Mouse (Mus musculus) heart, embryonic 14.5 days (tissue): ENCODE data around the gene Rnf220. TPM values are rescaled to one million over a fixed set of nuclear protein-coding genes. Genes with fewer than 3 reads are reported as not detected.

ENCODE experiments used
- ATAC-seq: fragments of 200-750 bp; cut with Nextera tagmentation; 2 replicates; pipeline ENCODE4 v1.8.0; 2017; ENCODE audit warnings: low read depth, moderate TSS enrichment; ENCODE audit not compliant: insufficient number of reproducible peaks, insufficient read depth, low FRiP score
- H3K27ac ChIP-seq, 2 experiments: fragments of 200-500 bp in 1 of 2; fragments of 300-500 bp in 1 of 2; sonication (generic) in 1 of 2; replicated peaks in 1 of 2; 2 replicates each; pipeline ENCODE4 v1.5.1; 2012 to 2014; ENCODE audit warnings: low read depth in 2 of 2, low read length in 2 of 2, control low read depth in 1 of 2, mild to moderate bottlenecking in 1 of 2, mixed read lengths in 1 of 2; ENCODE audit not compliant: control insufficient read depth in 1 of 2, insufficient read depth in 1 of 2
- H3K27me3 ChIP-seq: fragments of 300-500 bp; sonication (generic); 2 replicates; pipeline ENCODE4 v1.6.1; 2014; ENCODE audit warnings: mild to moderate bottlenecking, low read length, control low read depth; ENCODE audit not compliant: control insufficient read depth, insufficient read depth
- H3K36me3 ChIP-seq: fragments of 300-500 bp; sonication (generic); 2 replicates; pipeline ENCODE4 v1.6.1; 2014; ENCODE audit warnings: mild to moderate bottlenecking, control low read depth, low read length, mixed read lengths; ENCODE audit not compliant: control insufficient read depth, insufficient read depth
- H3K4me1 ChIP-seq, 2 experiments: fragments of 200-500 bp in 1 of 2; fragments of 300-500 bp in 1 of 2; sonication (generic) in 1 of 2; 2 replicates each; pipeline ENCODE4 v1.6.1; 2012 to 2014; ENCODE audit warnings: low read length in 2 of 2, control low read depth in 1 of 2, mixed read lengths in 1 of 2; ENCODE audit not compliant: control insufficient read depth in 2 of 2, insufficient read depth in 2 of 2
- H3K4me2 ChIP-seq: fragments of 300-500 bp; sonication (generic); 2 replicates; pipeline ENCODE4 v1.6.1; 2014; ENCODE audit warnings: mild to moderate bottlenecking, low read length
- H3K4me3 ChIP-seq, 2 experiments: fragments of 200-500 bp in 1 of 2; fragments of 300-500 bp in 1 of 2; sonication (generic) in 1 of 2; 2 replicates each; pipeline ENCODE4 v1.5.1; 2012 to 2014; ENCODE audit warnings: low read length in 2 of 2, mild to moderate bottlenecking in 2 of 2, control low read depth in 1 of 2, low read depth in 1 of 2, moderate library complexity in 1 of 2; ENCODE audit not compliant: control insufficient read depth in 1 of 2, insufficient read depth in 1 of 2
- H3K9ac ChIP-seq: fragments of 300-500 bp; sonication (generic); 2 replicates; pipeline ENCODE4 v1.6.1; 2014; ENCODE audit warnings: mild to moderate bottlenecking, low read length
- H3K9me3 ChIP-seq: fragments of 300-500 bp; sonication (generic); 2 replicates; pipeline ENCODE4 v1.6.1; 2016; ENCODE audit warnings: low read length, control low read depth; ENCODE audit not compliant: control insufficient read depth
- whole genome bisulfite sequencing: fragments of 180-500 bp; shearing (Covaris S2); extraction: QIAGEN DNeasy Blood & Tissue Kit; methylation state at CpG from one replicate; pipeline ENCODE4 v1.1.7; 2014; 5-methylcytosine and 5-hydroxymethylcytosine counted together
- polyA plus RNA-seq: library from polyadenylated mRNA; unstranded; fragments of >200 nt; fragmentation: Nextera tagmentation; extraction: Ambion mirVana; gene quantifications from 2 replicates; pipeline ENCODE4 v1.2.1, GENCODE M21; 2014

The Rnf220 gene
- polyA plus RNA-seq, 1 experiment from 2014 or later, result 36.4 TPM

- H3K4me1 ChIP-seq, result peaks cover 10 to 16% of the 10 kb centered on the region in 2 experiments; a peak in 3 of 4 replicates
- H3K36me3 ChIP-seq, result no peaks in the 10 kb centered on the region
- ATAC-seq, result no peak
- no peak overlapping the region for H3K4me2 ChIP-seq
- no peak overlapping the region for H3K27ac ChIP-seq
- H3K4me3 ChIP-seq, result no peak overlapping the region
- 84% methylated on average over 6 of the region's 6 CpGs for WGBS
- no peaks in the 10 kb centered on the region for H3K9me3 ChIP-seq
- H3K27me3 ChIP-seq, result peaks cover 2% of the 10 kb centered on the region; the same call in 1 of the 2 replicates
- H3K9ac ChIP-seq, result no peak overlapping the region
Observed at GRCm38 (mm10) chr4:117354651-117355050, 142.2 kb downstream of the Rnf220 start.

GRCm38 (mm10) chr4:117352957-117353356 is 143.9 kb downstream of the Rnf220 start:
- no peak for ATAC-seq
- Histone ChIP-seq H3K4me1 (peaks cover 10 to 21% of the 10 kb centered on the region in 2 experiments; a peak in 3 of 4 replicates), H3K9me3 (no peaks in the 10 kb centered on the region), H3K9ac (no peak overlapping the region), H3K27ac (no peak overlapping the region), H3K4me2 (no peak overlapping the region), H3K4me3 (no peak overlapping the region), H3K36me3 (no peaks in the 10 kb centered on the region), H3K27me3 (0 out of 2 replicates have a peak, but pooled peaks cover 2% of the 10 kb centered on the region)
- 33% methylated on average over 9 of the region's 9 CpGs for WGBS

DNA sequence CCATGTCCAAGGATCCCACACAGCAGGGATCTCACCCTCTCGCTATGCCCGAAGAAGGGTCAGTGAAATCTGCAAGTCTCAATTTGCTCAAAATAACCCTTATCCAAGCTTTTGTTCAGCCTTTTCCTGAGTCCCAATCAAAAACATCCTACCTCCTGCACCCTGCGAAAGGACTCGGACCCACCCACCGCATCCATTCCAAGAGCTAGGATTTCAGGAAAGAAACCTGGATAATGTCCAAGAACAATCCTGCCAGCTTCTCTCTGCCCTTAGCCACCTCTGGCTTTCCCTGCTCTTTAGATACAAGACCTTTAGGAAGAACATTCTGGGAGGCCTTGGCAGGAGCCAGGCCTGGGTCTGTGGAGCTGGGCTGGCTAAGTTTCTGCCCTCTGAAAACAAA is 144.8 kb downstream of the Rnf220 start:
- peaks cover 10 to 21% of the 10 kb centered on the region in 2 experiments; a peak in 3 of 4 replicates for H3K4me1 ChIP-seq
- H3K4me2 ChIP-seq, result no peak overlapping the region
- H3K27me3 ChIP-seq, result 0 out of 2 replicates have a peak, but pooled peaks cover 2% of the 10 kb centered on the region
- no peak for ATAC-seq
- H3K9me3 ChIP-seq, result no peaks in the 10 kb centered on the region
- H3K4me3 ChIP-seq, result no peak overlapping the region
- WGBS, result 65% methylated on average over 5 of the region's 5 CpGs
- H3K36me3 ChIP-seq, result no peaks in the 10 kb centered on the region
- no peak overlapping the region for H3K27ac ChIP-seq
- no peak overlapping the region for H3K9ac ChIP-seq

GRCm38 (mm10) chr4:117350139-117350693 is 146.6 kb downstream of the Rnf220 start:
- Histone ChIP-seq H3K4me1 (peaks cover 7 to 14% of the 10 kb centered on the region in 2 experiments; a peak in 3 of 4 replicates), H3K27ac (no peak overlapping the region), H3K27me3 (no peaks in the 10 kb centered on the region), H3K4me2 (no peak overlapping the region), H3K36me3 (no peaks in the 10 kb centered on the region), H3K4me3 (no peak overlapping the region), H3K9ac (no peak overlapping the region; the same call in 1 of the 2 replicates), H3K9me3 (no peaks in the 10 kb centered on the region)
- 80% methylated on average over 12 of the region's 12 CpGs for WGBS
- ATAC-seq, result no peak

DNA sequence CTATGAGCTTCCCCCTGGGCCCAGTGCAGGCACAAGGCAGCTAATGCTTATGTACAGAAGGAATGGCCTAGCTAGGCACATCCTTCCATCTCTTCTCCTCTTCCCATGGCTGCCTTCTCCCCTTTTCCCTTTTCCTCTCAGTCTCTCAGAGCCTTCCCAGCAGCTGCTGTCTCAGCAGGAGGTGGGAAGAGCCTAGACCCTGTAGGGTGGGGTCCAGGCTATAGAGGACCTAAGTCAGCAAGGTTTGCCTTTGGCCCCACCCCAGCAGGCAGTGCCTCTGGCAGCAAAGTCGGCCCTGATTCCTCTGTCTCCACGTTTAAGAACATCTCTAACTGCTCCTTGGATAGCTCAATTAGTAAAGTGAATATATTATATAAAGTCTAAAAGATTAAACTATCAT is 147.5 kb downstream of the Rnf220 start:
- no peaks in the 10 kb centered on the region for H3K9me3 ChIP-seq
- 26% methylated on average over 2 of the region's 2 CpGs for WGBS
- H3K27me3 ChIP-seq, result no peaks in the 10 kb centered on the region
- H3K4me1 ChIP-seq, result peaks cover 7 to 14% of the 10 kb centered on the region in 2 experiments; a peak in 3 of 4 replicates
- no peak for ATAC-seq
- no peak overlapping the region for H3K9ac ChIP-seq
- H3K27ac ChIP-seq, result no peak overlapping the region
- H3K4me3 ChIP-seq, result no peak overlapping the region
- H3K36me3 ChIP-seq, result no peaks in the 10 kb centered on the region
- H3K4me2 ChIP-seq, result no peak overlapping the region

DNA sequence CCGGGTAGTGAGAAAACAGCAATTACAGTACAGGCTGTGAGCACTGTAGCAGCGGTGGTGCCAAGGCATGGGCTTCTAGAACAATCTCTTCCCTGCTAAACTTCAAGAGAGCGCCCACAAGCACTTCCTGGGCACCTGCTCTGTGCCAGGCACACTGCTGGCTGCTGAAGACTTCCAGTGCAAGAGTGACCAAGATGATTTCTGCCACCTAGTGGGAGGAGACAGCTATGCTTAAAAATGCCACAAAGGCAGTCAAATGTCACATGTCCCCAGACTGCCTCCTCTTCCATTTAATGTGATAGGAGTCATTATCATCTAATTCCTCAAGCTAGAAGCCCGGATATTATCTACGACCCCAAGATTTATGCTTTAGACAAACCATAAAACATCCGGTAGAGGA is 150.8 kb downstream of the Rnf220 start:
- Histone ChIP-seq H3K27ac (no peak overlapping the region), H3K4me2 (no peak overlapping the region), H3K27me3 (no peaks in the 10 kb centered on the region), H3K4me1 (peaks cover 0 to 4% of the 10 kb centered on the region in 2 experiments; a peak in 1 of 4 replicates), H3K4me3 (no peak overlapping the region), H3K9ac (no peak overlapping the region), H3K36me3 (no peaks in the 10 kb centered on the region), H3K9me3 (no peaks in the 10 kb centered on the region)
- 49% methylated on average over 6 of the region's 6 CpGs for WGBS
- ATAC-seq, result no peak

DNA sequence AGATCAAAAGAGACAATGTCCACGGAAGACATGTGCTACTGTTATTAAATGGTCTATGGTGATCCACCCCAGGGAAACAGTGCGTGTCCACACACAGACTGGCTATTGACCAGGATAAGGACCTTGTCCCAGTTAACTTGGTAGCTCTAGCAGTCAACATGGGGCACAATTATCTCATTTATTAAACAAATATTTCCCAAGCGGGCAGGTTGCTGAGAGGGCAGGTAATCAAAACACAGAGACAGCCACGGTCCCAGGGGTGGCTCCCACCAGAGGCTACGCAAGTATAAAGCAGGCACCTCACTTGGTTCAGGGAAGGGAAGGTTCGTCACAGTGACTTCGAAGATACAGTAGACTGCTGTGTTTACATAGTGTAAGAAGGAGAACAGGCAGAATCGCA is 153.5 kb downstream of the Rnf220 start:
- no peak overlapping the region for H3K4me3 ChIP-seq
- no peaks in the 10 kb centered on the region for H3K27me3 ChIP-seq
- 71% methylated on average over 8 of the region's 8 CpGs for WGBS
- H3K4me2 ChIP-seq, result no peak overlapping the region
- no peak overlapping the region for H3K27ac ChIP-seq
- no peaks in the 10 kb centered on the region; a peak in 1 of 4 replicates for H3K4me1 ChIP-seq
- ATAC-seq, result no peak
- no peaks in the 10 kb centered on the region for H3K36me3 ChIP-seq
- no peak overlapping the region for H3K9ac ChIP-seq
- no peaks in the 10 kb centered on the region for H3K9me3 ChIP-seq

- ATAC-seq, result no peak; the same call in 1 of the 2 replicates
- 45% methylated on average over 12 of the region's 12 CpGs for WGBS
- H3K27ac ChIP-seq, result no peak overlapping the region
Observed at GRCm38 (mm10) chr4:117342751-117343150, 154.1 kb downstream of the Rnf220 start.

More at GRCm38 (mm10) chr4:117342751-117343150, 154.1 kb downstream of the Rnf220 start:
- no peaks in the 10 kb centered on the region for H3K36me3 ChIP-seq
- H3K4me3 ChIP-seq, result no peak overlapping the region
- H3K27me3 ChIP-seq, result no peaks in the 10 kb centered on the region
- H3K9me3 ChIP-seq, result no peaks in the 10 kb centered on the region
- H3K9ac ChIP-seq, result no peak overlapping the region
- H3K4me2 ChIP-seq, result no peak overlapping the region
- H3K4me1 ChIP-seq, result no peaks in the 10 kb centered on the region; a peak in 1 of 4 replicates
